Mouse (Mus musculus) ES-E14 (cell line): Measurements from ENCODE around the gene Tmem161b.

ENCODE experiments used
- CHD2 ChIP-seq: IDR thresholded peaks from 2 replicates; pipeline ENCODE4 v1.6.1; 2014; ENCODE audit warnings: mild to moderate bottlenecking, low read depth, low read length, inconsistent platforms
- HCFC1 ChIP-seq: IDR thresholded peaks from 2 replicates; pipeline ENCODE4 v1.6.1; 2012; ENCODE audit warnings: low read length, inconsistent platforms, borderline replicate concordance; ENCODE audit not compliant: insufficient read depth
- ZC3H11A ChIP-seq: IDR thresholded peaks from 2 replicates; pipeline ENCODE4 v1.6.1; 2012; ENCODE audit warnings: low read depth, mild to moderate bottlenecking, inconsistent platforms, low read length, borderline replicate concordance
- ZNF384 ChIP-seq: IDR thresholded peaks from 2 replicates; pipeline ENCODE4 v1.6.1; 2012; ENCODE audit warnings: low read depth, low read length, inconsistent platforms

- no peak for TF ChIP-seq HCFC1
- TF ChIP-seq ZNF384 = no peak
- no peak for TF ChIP-seq CHD2
- TF ChIP-seq ZC3H11A = no peak
Observed at GRCm38 (mm10) chr13:84344711-84345110, 122.6 kb downstream of the Tmem161b start.
